Mouse (Mus musculus) left cerebral cortex, postnatal 4 days (tissue): ENCODE data around the gene Otub1. TPM values are rescaled to one million over a fixed set of nuclear protein-coding genes. Genes with fewer than 3 reads are reported as not detected.

Source experiments
- DNase-seq: peaks from one replicate; pipeline ENCODE4 v3.0.0-alpha.2; 2022
- intact Hi-C: fragments of 180-260 bp; cut with DNase I; formaldehyde crosslinking; loops from one replicate; pipeline ENCODE4 v1.15.1; 2025
- total RNA-seq, 2 experiments: library from RNA; stranded (reverse); gene quantifications; 2 replicates each; pipeline ENCODE4 v1.2.3; 2021

Otub1 gene
- total RNA-seq, 2 experiments from 2014 or later = 181 TPM

DNA sequence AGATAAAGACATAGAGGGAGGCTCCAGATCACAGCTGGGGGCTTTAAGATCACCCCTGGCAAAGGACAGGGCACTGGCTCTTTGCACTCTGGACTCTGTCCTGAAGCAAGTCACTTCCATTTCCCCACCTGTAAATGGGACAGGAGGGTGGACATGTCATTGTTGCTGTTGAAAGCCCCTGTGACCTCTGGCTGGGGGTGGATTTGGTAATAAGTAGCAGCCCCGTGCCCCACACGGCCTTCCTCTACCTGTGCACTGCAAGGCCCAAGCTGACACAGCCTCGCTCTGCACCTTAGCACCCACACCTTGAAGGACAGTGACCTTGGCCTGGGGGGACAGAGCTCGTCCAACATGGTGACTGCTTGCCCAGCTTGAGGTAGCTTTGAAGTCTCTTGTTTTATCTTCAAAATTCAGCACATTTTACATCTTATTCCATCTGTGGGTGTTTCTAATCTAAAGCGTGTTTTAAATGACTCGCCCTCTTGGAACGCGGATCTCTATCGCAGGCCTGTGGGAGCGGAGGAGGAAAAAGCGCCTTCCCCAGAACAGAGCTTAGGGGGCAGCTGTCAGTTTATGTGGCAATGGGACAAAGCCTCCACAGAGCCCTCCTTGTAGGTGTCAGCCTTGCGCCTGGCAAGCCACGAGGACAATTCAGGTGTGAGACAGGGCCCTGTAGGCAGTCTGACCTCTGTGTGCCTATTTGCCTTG lies 28.2 kb downstream of the Otub1 start:
- no peak for DNase-seq
- intact Hi-C loops = no loop called here

DNA sequence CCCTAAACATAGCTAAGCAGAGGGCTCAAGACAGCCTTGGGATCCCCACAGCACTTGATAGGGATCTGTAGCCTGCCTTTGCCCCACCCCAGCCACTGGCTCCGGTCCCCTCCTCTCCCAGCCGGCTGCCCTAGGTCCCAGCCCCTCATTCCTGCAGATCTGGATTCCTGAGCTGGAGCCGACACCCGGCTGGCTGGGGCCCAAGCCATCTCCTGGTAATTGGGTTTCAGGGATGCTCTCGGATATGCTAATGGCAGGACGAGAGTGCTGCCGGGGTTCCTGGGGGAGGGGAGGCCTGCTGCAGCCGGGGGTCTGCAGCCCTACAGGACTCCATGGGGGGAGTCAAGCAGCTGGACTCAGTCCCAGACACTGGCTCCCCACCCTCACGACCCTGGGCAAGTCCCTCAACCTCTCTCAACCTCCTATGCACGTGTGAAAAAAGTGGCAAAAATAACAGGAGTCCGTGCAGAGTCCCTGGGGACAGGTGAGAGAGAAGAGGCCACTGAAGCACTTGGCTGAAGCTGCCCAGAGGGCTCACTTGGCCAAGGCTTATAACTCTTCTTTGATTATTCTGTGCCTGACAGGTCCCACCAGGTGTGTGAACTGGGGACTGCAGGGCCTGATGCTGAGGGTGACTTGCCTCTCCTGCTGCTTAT lies 29.9 kb downstream of the Otub1 start:
- intact Hi-C loops = no loop called here

DNA sequence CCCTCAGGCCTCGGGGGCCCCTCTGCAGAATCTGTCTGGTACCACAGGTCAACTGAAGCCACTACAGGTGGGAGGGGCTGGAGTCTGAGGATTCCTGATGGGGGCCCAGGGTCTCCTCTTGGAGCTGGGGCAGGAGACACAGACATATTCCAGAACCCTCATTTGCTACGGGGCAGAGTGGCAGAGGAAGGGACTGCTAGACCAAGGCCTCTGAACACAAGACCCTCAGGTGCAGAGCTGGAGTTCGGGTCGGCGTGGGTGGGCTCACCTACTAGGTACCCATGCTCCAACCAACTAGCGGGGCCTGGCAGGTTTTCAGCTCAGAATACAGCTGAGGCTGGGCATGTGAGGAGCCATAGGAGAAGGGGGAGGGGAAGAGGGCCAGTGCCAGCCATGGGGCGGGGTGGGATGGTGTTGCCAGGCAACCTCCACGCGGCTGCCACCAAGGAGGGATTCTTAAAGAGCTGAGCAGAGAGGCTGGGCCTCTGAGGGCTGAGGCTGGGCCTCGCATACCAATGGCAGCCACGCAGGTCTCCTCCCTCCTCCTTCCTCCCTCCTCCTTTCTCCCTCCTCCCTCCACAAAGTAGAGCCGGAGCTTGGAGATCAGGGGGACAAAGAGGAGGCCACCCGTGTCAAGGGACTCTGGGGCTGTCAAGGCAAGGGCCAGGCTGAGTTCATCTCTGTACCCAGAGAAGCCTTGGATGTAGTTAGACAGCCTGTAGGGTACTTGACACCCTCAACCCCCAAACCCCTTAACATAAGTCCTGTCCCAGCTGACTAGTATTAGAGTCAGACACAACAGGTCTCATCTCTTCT lies 33.9 kb downstream of the Otub1 start:
- DNase-seq = peak; percentile 87
- intact Hi-C loops = no loop called here

More for the DNA sequence above, 29.9 kb downstream of the Otub1 start:
- peak; percentile 65 for DNase-seq

DNA sequence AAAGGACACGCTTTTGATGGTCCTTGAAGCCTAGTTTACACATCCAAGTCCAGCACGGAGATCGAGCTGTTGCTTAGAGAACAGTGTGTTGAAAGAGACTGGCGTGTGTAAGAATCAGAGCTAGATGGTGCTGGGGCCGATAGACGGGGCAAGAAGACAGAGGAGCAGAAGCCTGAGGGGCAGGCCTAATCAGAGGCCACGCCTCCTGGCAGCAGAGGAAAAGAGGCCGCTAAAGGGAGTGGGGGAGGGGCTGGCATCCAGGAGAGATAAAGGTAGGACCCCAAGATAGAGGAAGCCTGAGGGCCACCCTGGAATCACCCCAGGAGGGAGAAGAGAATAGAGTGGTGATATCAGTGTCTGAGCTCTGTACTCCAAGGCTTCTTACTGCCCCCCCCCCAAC lies 34.7 kb downstream of the Otub1 start:
- no peak for DNase-seq
- intact Hi-C loops = no loop called here

DNA sequence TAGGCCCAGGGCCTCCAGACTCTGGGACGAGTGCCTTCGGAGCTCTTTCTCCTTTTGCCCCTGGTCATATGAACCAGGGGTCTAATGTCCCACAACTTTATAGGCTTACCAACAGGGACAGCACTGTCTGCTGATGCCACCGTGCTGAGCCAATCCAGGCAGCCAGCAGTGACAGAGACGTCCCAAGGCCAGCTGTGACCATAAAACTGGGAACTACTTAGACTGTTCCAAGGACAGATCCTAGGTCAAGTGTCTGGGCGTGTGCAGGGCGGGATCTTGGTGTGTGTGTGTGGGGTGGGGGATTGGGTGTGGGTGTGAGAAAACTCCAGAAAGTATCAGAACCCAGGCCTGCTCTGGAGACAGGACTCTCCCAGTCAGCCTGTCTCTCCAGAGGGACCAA lies 35.2 kb downstream of the Otub1 start:
- DNase-seq = no peak
- intact Hi-C loops = no loop called here

DNA sequence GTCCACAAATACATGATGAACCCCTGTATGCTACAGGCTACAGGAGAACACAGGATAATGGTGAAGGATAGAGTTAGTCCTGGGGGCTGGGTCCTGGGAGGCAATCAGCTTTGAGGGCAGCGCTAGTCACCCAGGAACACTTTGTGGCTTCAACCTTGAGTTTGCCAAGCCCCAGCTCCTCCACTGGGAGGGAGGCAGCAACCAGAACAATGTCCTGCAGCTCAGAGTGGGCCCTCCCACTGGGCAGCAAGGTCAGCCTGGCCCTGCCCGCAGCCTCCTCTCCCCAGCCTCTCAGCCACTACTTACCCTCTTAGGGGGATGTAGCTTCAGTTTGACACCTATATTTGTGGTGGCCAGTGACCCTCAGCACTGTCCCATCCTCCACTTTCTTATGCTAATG lies 37.7 kb downstream of the Otub1 start:
- intact Hi-C loops = no loop called here
- DNase-seq = no peak

DNA sequence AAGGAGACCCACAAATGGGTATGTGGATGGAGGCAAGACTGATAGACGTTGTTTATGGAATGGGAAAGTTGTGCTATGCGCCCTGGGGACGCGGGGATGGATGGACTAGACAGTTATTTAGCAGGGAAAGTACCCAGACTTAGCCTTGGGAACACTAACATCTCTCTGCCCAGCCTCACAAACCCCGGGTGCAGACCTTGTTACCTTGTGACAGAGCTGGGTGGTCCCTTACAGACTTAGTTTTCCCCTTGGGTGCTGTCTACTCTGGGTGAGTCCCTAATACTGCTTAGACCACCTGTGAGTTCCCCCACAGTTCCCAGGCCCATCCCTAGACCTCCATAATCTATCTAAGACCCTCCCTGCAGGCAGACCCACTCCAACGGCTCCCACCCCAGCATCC lies 39.3 kb downstream of the Otub1 start:
- intact Hi-C loops = no loop called here
- no peak for DNase-seq

DNA sequence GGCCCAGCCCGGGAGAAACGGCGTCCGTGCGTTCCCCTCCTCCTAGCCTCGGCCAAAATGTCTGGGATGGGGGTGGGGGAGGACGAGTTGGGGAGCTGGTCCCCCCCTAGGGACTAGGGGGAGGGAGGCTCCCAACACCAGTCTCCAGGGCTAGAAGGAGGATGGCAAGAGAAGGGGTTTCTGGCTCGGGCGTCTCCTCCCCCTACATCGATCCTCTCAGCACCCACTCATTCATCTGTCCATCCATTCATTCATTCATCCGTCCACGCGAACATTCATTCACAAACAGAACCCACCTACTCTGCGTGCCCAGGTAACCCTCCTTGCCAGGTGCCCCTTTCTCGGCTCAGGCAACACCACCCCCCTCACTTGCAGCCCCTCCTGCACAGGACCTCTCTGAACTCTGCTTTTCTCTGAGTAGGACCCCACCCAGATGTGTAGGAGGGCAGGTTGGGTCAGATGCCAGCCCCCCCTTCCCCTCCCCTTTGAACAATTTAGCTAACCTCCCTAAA lies 39.9 kb downstream of the Otub1 start:
- intact Hi-C loops = no loop called here
- DNase-seq = no peak

DNA sequence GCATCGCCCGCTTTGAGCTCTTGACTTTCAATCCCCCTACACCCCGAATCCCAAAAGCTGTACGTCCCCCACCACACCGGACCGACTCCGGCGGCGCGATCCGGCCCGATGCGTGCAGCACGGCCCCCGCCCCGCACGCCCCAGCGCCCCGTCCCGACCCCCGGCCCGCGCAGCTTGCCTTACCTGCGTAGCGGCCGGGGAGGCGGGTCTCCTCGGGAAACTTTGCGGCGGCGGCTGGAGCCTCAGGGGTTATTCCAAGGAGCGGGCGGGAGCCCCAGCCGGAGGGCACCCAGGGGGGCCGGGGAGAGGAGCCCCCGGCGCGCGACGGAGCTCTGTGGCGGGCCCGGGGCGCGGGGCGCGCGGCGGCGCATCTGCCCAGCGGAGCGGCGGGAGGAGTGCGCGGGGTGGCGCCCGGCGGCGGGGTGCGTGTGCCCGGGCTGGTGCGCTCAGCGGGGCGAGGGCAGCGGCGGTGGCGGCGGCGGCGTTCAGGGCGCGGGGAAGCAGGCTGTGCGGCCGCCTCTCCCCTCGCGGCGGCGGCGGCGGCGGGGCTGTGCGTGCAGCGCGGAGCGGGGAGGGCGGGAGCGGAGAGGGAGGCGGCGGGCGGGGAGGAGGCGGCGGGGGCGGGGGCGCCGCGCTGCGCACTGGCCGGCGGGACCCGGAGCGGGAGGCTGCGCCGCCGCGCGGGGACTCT lies 40.5 kb downstream of the Otub1 start:
- intact Hi-C loops = no loop called here
- no peak for DNase-seq

DNA sequence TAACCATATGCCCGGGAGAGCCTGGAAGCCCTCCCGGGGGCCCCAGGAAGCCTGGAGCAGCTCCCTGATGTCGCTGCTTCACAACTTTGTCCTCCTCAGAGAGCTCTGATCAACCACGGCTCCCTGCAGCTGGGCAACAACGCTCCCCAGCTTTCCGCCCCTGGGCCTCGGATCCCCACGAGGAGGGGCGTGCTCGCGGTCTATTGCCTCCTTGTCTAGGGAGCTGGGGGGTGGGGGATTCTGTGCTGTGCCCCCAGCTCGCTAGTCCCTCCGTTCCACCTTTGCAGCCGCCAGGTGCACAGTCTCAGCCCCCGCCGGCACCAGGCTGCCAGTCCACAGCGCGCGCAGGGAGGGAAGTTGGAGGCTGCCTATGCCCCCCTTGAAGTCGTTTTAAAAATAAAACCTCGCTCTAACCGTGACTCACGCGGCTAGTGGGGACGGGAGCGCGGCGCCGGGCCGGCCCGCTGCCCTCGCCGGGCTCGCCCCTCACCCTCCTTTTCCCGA lies 41.2 kb downstream of the Otub1 start:
- intact Hi-C loops = loop anchor here (5.0 kb wide), 1 partner anchor 98 kb away; no protein-coding TSS in a partner anchor
- no peak for DNase-seq

DNA sequence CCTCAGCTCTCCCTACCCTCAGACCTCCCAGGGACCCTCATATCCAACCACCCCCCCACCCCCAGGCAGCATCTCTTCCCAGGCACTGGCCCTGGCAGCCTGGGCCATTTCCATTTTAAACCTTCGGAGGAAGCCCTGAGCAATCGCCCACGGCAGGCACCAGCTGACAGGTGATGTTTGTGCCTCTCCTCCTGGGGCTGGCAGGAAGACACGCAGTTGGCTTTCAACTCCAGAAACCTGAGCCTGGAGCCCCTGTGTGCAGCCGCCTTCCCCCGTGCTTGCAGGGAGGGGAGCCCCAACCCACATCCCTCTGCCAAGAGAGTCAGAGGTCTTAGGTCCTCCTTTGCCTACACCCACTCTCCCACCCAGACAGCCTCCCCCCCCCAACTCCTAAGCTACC lies 41.9 kb downstream of the Otub1 start:
- intact Hi-C loops = loop anchor here (5.0 kb wide), 1 partner anchor 97 kb away; no protein-coding TSS in a partner anchor
- DNase-seq = no peak

DNA sequence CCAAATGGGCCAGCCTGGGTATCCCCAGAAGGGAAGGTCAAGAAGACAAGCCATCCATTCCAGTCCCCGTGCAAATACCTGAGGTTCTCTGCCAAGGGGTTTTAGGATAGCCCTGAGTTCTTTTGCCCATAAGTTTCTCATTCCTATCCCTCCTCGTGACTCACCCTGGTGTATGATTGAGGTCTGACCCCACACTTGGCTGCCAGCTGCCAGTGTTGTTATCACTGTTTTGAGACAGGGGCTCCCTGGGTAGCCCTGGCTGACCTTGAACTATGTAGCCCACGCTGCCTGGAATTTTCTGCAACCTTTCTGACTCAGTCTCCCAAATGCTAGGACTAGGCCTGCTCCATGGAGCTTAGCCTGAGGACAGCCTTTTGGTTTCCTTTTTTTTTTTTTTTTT lies 45.1 kb downstream of the Otub1 start:
- intact Hi-C loops = loop anchor here (5.0 kb wide), 1 partner anchor 94 kb away; no protein-coding TSS in a partner anchor
- no peak for DNase-seq

DNA sequence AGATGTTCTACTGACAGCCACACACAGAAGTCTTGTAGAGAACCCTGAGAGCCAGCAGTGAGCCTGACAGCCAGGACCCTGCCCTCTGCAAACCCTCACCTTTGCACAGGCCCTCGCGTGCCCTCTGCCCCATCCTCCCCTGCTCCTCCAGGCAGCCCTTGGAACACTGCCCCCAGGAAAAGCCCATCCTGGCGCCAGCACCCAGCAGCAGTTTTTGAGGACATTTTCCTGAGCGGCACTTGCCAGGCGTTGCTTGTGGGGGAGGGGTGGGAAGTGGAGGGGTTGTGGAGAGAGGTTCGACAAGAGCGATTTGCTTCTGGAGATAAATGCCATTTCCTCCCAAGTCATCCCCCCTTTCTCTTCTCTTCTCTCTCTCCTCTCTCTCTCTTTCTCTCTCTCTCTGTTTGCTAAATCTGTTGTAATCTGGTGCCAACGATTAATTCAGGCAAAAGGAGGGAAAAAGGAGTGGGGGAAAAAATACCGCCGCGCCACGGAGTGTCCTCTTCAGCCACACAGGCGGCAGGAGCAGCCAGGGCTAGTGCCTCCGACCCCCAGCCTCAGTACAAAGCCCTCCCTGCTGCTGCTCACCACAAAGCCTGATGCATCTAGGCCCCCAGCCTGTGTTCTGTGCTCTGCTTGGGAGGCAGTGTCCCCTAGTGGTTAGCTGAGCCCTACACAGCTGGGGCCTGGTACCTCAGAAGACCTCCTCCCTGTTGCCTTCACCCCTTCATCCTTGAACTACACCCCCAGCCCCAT lies 45.8 kb downstream of the Otub1 start:
- DNase-seq = peak; percentile 63
- intact Hi-C loops = loop anchor here (5.0 kb wide), 1 partner anchor 93 kb away; no protein-coding TSS in a partner anchor

DNA sequence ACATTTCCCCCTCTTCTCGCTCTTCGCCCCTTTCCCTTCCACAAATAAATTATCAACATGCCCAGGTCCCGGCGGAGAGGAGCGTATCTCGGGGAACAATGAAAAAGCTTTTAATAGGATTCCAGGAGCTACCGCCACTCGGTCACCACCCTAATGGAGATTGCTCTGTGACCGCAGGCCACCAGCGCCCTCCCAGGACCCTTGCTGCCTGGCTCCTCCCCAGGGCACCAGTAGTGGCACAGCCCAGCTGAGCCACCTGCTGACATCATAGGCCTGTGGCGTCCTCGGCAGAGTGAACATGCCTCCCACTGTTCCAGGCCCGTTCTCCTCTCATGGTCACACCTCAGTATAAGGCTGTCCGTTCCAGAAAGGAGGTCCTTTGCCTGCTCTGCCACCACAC lies 48.4 kb downstream of the Otub1 start:
- intact Hi-C loops = no loop called here
- DNase-seq = no peak

DNA sequence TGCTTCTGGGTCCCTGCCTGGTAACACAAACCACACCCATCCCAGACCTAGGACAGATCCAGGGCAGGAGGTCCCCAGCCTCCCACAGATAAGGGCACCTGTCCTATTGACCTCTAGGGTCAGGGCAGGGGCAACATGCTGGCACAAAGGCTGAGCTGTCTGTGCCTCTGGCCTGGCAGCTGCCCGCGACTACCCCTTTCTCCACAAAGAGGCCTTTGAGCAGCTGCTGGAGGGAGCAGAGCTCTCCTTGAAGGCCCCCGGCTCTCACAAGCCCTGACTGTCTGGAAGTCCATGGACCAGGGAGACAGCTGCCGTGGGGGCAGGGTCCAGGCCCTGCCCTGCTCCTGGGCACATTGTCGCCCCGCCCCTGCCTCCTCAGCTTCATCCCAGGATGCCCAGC lies 50.9 kb downstream of the Otub1 start:
- peak; percentile 53 for DNase-seq
- intact Hi-C loops = no loop called here

DNA sequence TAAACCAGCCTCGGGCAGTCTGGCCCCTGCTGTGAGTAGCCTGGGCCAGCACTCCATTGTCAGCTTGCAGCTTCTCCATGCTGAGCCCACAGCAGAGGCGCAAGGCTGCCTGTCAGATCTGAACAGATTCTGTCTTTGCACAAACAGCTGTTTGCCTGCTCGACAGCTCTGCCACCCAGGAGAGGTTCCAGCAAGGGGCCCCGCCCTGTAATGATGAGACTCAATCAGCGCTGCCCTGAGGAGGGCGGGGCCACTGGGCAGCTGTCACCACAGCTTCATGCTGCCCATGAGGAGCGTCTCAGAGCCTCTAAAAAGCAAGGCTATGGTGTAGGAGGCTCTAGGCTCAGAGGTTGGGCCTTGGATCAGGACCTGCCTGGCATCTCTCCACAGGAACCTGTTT lies 52.9 kb downstream of the Otub1 start:
- intact Hi-C loops = no loop called here
- DNase-seq = peak; percentile 52

DNA sequence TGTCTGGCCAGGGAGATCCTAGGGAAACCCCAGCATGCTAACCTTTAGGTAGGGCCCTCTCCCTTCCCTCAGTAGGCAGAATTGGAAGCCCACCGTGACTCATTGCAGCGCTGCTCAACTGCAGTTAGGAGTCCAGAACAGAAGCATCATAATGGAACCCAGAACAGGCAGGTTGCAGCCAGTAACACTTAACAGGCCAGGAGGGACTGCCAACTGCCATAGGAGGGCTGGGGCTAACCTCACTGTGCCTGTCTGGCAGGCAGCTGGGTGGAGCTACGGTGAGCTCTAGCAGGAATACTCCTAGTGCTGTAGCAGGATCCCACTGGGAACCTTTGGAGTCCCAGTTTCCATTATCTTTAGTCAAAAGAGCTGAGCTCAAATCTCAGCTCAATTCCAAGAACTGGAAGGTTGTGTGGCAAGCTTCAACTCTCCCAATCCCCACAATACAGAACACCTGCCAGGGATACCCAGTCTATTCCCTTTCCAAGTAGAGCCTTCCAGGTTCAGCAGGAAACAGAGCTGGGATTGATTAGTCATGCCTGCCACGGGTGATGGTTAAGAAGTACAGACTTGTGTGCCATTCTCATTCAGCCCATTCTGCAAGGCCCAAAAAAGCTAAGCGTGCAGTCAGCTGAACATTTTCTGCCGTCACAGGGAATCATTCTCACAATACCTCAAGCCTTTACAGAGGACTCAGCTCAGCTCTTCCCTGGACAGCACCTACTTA lies 54.0 kb downstream of the Otub1 start:
- DNase-seq = no peak
- intact Hi-C loops = no loop called here

DNA sequence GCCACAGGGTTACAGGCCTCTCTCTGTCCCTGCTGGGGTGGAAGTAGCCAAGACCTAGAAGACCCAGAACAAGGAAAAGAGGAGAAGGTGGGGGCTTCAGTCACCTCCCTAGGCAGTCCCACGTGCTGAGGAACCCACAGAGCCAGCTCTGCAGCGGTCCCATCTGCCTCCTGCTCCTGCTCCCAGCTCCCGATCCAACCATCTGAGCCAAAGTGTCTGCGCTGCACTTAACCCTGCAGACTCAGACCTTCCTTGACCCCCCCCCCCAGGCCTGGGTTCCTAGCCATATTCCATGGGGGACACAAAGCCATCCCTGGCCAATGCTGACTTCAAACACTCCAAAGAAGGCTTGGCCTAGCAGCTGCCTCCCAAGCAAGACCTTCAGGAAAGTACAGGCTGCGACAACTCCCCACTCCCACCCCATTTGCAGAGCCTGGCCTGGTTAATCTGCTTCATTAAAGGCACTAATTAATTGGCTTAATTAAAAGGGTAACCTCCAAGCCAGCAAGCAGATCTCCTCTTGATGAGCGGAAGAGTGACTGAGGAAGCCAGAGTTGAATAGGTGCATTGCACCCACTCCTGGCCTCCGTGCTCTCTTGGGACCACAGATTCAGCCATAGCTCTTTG lies 54.7 kb downstream of the Otub1 start:
- intact Hi-C loops = no loop called here
- DNase-seq = no peak
